8 mouse cellular contexts compared by ENCODE assay signal in genomic region chrX:106015571-106016322, GRCm38 (mm10). TPM values are rescaled to one million over a fixed set of nuclear protein-coding genes. Genes with fewer than 3 reads are reported as not detected.
DNase-seq lines count a peak whose midpoint lies in the region; ATAC-seq lines count a peak whose summit lies in the region.

Cox7b (plus strand) TSS chrX:106015700.

- no peaks in the 10 kb centered on the region for H3K9me3 ChIP-seq in hindbrain, embryonic 13.5 days

- H3K27ac ChIP-seq in hindbrain, embryonic 13.5 days: peak within 1 kb of the TSS; percentile 88

- DNase-seq in ZHBTc4 (ENCODE audit: low read depth, low spot score): peak; percentile 90
- peak; percentile 65 to 78 for DNase-seq in cerebellum, postnatal 36 days
- DNase-seq in frontal cortex, postnatal 25 days (ENCODE audit: low spot score in 2 of 2): peak; percentile 30 to 60
- DNase-seq in layer of hippocampus, postnatal 14 days (ENCODE audit: low spot score in 2 of 2): peak; percentile 61 to 85
- DNase-seq in lung, postnatal 10 days: peak; percentile 91
- DNase-seq in ovary, postnatal 36 days (ENCODE audit: low spot score): peak; percentile 49
- DNase-seq in thymus, postnatal 25 days: peak; percentile 76

- H3K9ac ChIP-seq in hindbrain, embryonic 13.5 days: peak within 1 kb of the TSS; percentile 75

- no peaks in the 10 kb centered on the region for H3K36me3 ChIP-seq in hindbrain, embryonic 13.5 days

- H3K4me3 ChIP-seq in hindbrain, embryonic 13.5 days: peak within 1 kb of the TSS; percentile 54

- peak within 1 kb of the TSS; percentile 52 for H3K4me2 ChIP-seq in hindbrain, embryonic 13.5 days

- H3K27me3 ChIP-seq in hindbrain, embryonic 13.5 days: no peaks in the 10 kb centered on the region

- peak; percentile 59 for ATAC-seq in hindbrain, embryonic 13.5 days (ENCODE audit: low FRiP score)

- peaks cover 9% of the 10 kb centered on the region for H3K4me1 ChIP-seq in hindbrain, embryonic 13.5 days (replicated peaks)

- WGBS in hindbrain, embryonic 13.5 days: 13% methylated on average over 26 of the region's 26 CpGs

RNA-seq across cellular contexts. Expression of gene Cox7b, which starts in this region (rescaled TPM):
- polyA plus RNA-seq in hindbrain, embryonic 13.5 days (2015; fragmentation: Nextera tagmentation; extraction: Ambion mirVana): 376 and 403 TPM in 2 replicates
- 100 to 1,000 TPM; 336 to 348 TPM for total RNA-seq in layer of hippocampus, postnatal 14 days (2021)

Comparison
In these comparisons a context has a peak if more than half of its experiments do, and no peak if none do; other contexts are left out.
1. Peak in every context shown above with its lines: DNase-seq, ATAC-seq, H3K4me3 ChIP-seq and H3K27ac ChIP-seq.